Mouse (Mus musculus): ENCODE data around the gene Tnnc1.

- no peak for TF ChIP-seq GATA1 (IDR thresholded peaks at IDR 0.05; ENCODE audit: borderline replicate concordance, low read length)
- no peak for TF ChIP-seq FLI1 (IDR thresholded peaks at IDR 0.05; ENCODE audit: low read length)
Observed at GRCm38 (mm10) chr14:31245946-31246345, 37.8 kb downstream of the Tnnc1 start.
